Mouse (Mus musculus): ENCODE measurements around the gene Slc43a2.

Gene Slc43a2

GRCm38 (mm10) chr11:75531469-75532242 is at the start of gene Slc43a2:
Slc43a2 (plus strand) TSS chr11:75531694.
- ATAC-seq (ENCODE audit: low TSS enrichment), result peak; percentile 77

- no peak for ATAC-seq (ENCODE audit: low TSS enrichment)
Measured at GRCm38 (mm10) chr11:75486192-75486591, 45.3 kb upstream of the Slc43a2 start.

GRCm38 (mm10) chr11:75486601-75487285 is 44.8 kb upstream of the Slc43a2 start, which contains the start of gene Prpf8:
Prpf8 (plus strand) TSS chr11:75486816.
- ATAC-seq (ENCODE audit: low TSS enrichment), result peak; percentile 100

- ATAC-seq (ENCODE audit: low TSS enrichment), result no peak
Measured at GRCm38 (mm10) chr11:75487496-75487895, 44.0 kb upstream of the Slc43a2 start.

GRCm38 (mm10) chr11:75494296-75495049 is 37.0 kb upstream of the Slc43a2 start:
- ATAC-seq (ENCODE audit: low TSS enrichment), result no peak

GRCm38 (mm10) chr11:75498126-75498525 is 33.4 kb upstream of the Slc43a2 start:
- no peak for ATAC-seq (ENCODE audit: low TSS enrichment)

GRCm38 (mm10) chr11:75508162-75508561 is 23.3 kb upstream of the Slc43a2 start:
- no peak for ATAC-seq (ENCODE audit: low TSS enrichment)

- no peak for ATAC-seq (ENCODE audit: low TSS enrichment)
Measured at GRCm38 (mm10) chr11:75508904-75509303, 22.6 kb upstream of the Slc43a2 start.

GRCm38 (mm10) chr11:75509741-75510626 is 21.5 kb upstream of the Slc43a2 start, which contains the start of gene Rilp:
Rilp (plus strand) TSS chr11:75510094.
- ATAC-seq (ENCODE audit: low TSS enrichment), result peak; percentile 53

- peak; percentile 84 for ATAC-seq (ENCODE audit: low TSS enrichment)
Measured at GRCm38 (mm10) chr11:75510627-75510993, 20.9 kb upstream of the Slc43a2 start.

GRCm38 (mm10) chr11:75511213-75511612 is 20.3 kb upstream of the Slc43a2 start:
- no peak; the same call in 1 of the 2 replicates for ATAC-seq (ENCODE audit: low TSS enrichment)

- no peak for ATAC-seq (ENCODE audit: low TSS enrichment)
Measured at GRCm38 (mm10) chr11:75512301-75513018, 19.0 kb upstream of the Slc43a2 start.

- no peak for ATAC-seq (ENCODE audit: low TSS enrichment)
Measured at GRCm38 (mm10) chr11:75513336-75513735, 18.2 kb upstream of the Slc43a2 start, which contains the start of gene Scarf1. Scarf1 (plus strand) TSS chr11:75513540.

GRCm38 (mm10) chr11:75515186-75515585 is 16.3 kb upstream of the Slc43a2 start:
- no peak for ATAC-seq (ENCODE audit: low TSS enrichment)

- peak; percentile 59; the same call in 1 of the 2 replicates for ATAC-seq (ENCODE audit: low TSS enrichment)
Measured at GRCm38 (mm10) chr11:75519834-75520633, 11.5 kb upstream of the Slc43a2 start.

GRCm38 (mm10) chr11:75521609-75522008 is 9.9 kb upstream of the Slc43a2 start:
- no peak for ATAC-seq (ENCODE audit: low TSS enrichment)

- no peak for ATAC-seq (ENCODE audit: low TSS enrichment)
Measured at GRCm38 (mm10) chr11:75522793-75523192, 8.7 kb upstream of the Slc43a2 start.

GRCm38 (mm10) chr11:75525531-75526125 is 5.9 kb upstream of the Slc43a2 start:
- ATAC-seq (ENCODE audit: low TSS enrichment), result no peak

- no peak for ATAC-seq (ENCODE audit: low TSS enrichment)
Measured at GRCm38 (mm10) chr11:75526943-75527342, 4.6 kb upstream of the Slc43a2 start.
